Mouse (Mus musculus) heart, postnatal 0 days (tissue): ENCODE measurements around the gene Tardbp. TPM values are rescaled to one million over a fixed set of nuclear protein-coding genes. Genes with fewer than 3 reads are reported as not detected.
A peak's percentile ranks its signal among the peaks of the same experiment; 100 is the strongest.

ENCODE experiments used
- ATAC-seq: fragments of 200-750 bp; cut with Nextera tagmentation; 2 replicates; pipeline ENCODE4 v1.8.0; 2017; ENCODE audit warnings: low read depth, moderate number of reproducible peaks, moderate library complexity; ENCODE audit not compliant: insufficient read depth
- DNase-seq: peaks from one replicate; pipeline ENCODE4 v3.0.0-alpha.2; 2016; ENCODE audit warnings: low spot score
- H3K27ac ChIP-seq: fragments of 300-500 bp; sonication (generic); 2 replicates; pipeline ENCODE4 v1.5.1; 2014; ENCODE audit warnings: low read depth, mild to moderate bottlenecking
- H3K27me3 ChIP-seq: fragments of 300-500 bp; sonication (generic); 2 replicates; pipeline ENCODE4 v1.6.1; 2014; ENCODE audit warnings: low read length, mixed read lengths; ENCODE audit not compliant: control insufficient read depth, insufficient read depth
- H3K36me3 ChIP-seq: fragments of 300-500 bp; sonication (generic); replicated peaks from 2 replicates; pipeline ENCODE4 v1.6.1; 2014; ENCODE audit warnings: low read length, mixed read lengths; ENCODE audit not compliant: control insufficient read depth, insufficient read depth
- H3K4me1 ChIP-seq: fragments of 300-500 bp; sonication (generic); 2 replicates; pipeline ENCODE4 v1.6.1; 2014; ENCODE audit warnings: antibody characterized with exemption; ENCODE audit not compliant: control insufficient read depth, insufficient read depth
- H3K4me2 ChIP-seq: fragments of 300-500 bp; sonication (generic); 2 replicates; pipeline ENCODE4 v1.6.1; 2014; ENCODE audit warnings: low read depth, mild to moderate bottlenecking, low read length, moderate library complexity
- H3K4me3 ChIP-seq: fragments of 300-500 bp; sonication (generic); 2 replicates; pipeline ENCODE4 v1.5.1; 2014; ENCODE audit warnings: low read depth, low read length
- H3K9ac ChIP-seq: fragments of 300-500 bp; sonication (generic); replicated peaks from 2 replicates; pipeline ENCODE4 v1.6.1; 2014; ENCODE audit warnings: low read depth, low read length, mixed read lengths
- H3K9me3 ChIP-seq: fragments of 300-500 bp; sonication (generic); replicated peaks from 2 replicates; pipeline ENCODE4 v1.6.1; 2016; ENCODE audit warnings: low read length; ENCODE audit not compliant: control insufficient read depth
- CTCF ChIP-seq: IDR thresholded peaks from 2 replicates; pipeline ENCODE4 v1.5.1; 2016; ENCODE audit warnings: antibody characterized with exemption, control low read depth, low read depth
- EP300 ChIP-seq: IDR thresholded peaks from 2 replicates; pipeline ENCODE4 v1.6.1; 2016; ENCODE audit warnings: antibody characterized with exemption, low read depth
- WGBS: fragments of 180-500 bp; shearing (Covaris S2); extraction: QIAGEN DNeasy Blood & Tissue Kit; methylation state at CpG from one replicate; pipeline ENCODE4 v1.1.7; 2014; 5-methylcytosine and 5-hydroxymethylcytosine counted together
- polyA plus RNA-seq: library from polyadenylated mRNA; unstranded; fragments of >200 nt; fragmentation: Nextera tagmentation; extraction: Ambion mirVana; gene quantifications from 2 replicates; pipeline ENCODE4 v1.2.1, GENCODE M21; 2015
- total RNA-seq: library from RNA; depleted of rRNA; stranded (reverse); fragments of >200 nt; gene quantifications from 2 replicates; pipeline ENCODE4 v1.2.3, GENCODE M21; 2014; ENCODE audit warnings: low replicate concordance; rRNA removed

The Tardbp gene
- total RNA-seq, result 69.0 and 89.9 TPM in 2 replicates
- polyA plus RNA-seq, result 93.5 and 100 TPM in 2 replicates

GRCm38 (mm10) chr4:148626623-148627185 lies at the start of gene Tardbp:
Gene Tardbp, minus strand, starts transcription at chr4:148627019.
- TF ChIP-seq EP300 (peak; percentile 73; the same call in 1 of the 2 replicates), CTCF (peak; percentile 10; the same call in 1 of the 2 replicates)
- DNase-seq (peak; percentile 93), ATAC-seq (peak; percentile 96)
- Histone ChIP-seq H3K9ac (peak within 1 kb of the TSS; percentile 97), H3K9me3 (no peaks in the 10 kb centered on the region), H3K27ac (peak within 1 kb of the TSS; percentile 99), H3K4me2 (peak within 1 kb of the TSS; percentile 74), H3K36me3 (peaks cover 35% of the 10 kb centered on the region), H3K4me3 (peak within 1 kb of the TSS; percentile 91), H3K27me3 (no peaks in the 10 kb centered on the region), H3K4me1 (peaks cover 14% of the 10 kb centered on the region; the same call in 1 of the 2 replicates)
- WGBS, result under 1% methylated on average over 51 of the region's 51 CpGs

DNA sequence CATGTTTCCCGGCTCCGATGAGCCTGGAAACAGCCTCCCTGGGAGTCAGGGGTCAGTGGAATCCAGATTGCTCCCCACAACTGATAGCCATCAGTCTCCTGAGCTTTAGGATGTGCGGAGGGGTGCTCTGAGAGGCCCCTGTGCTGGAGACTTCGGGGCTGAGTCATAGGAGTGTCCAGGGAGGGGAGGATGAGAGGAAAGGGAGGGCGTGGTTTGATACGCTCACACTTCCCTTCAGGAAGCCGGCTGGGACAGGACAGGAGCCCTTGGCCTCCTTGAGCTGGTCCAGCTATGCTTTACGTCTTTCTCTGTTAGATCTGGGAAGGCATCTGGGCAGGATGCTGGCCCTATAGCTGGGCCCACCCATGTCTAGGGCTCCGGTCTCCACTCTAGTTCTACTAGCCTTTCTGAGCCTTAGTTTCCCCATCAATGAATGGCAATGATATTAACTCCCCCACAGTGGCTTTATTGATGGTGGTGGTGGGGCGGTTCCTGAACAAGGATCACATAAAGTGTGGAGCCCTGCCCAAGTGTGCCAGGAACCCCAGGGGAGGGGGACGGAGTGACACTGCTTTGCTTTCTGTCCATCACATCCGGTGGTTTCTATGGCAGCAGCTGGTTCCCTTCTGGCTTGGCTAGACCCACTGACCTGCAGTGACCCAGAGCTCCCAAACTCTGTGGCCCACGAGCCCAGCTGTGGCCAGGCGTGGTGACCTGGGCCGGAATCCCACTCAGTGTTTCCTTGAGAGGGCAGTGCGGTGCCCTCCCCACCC lies 49.6 kb upstream of the Tardbp start:
- peak; percentile 82 for DNase-seq
- Histone ChIP-seq H3K4me1 (peaks cover 9% of the 10 kb centered on the region; the same call in 1 of the 2 replicates), H3K9ac (no peak overlapping the region), H3K27me3 (no peaks in the 10 kb centered on the region), H3K27ac (peak overlapping the region; percentile 61), H3K4me2 (0 out of 2 replicates have a peak overlapping the region, but pooled peaks have one; percentile 10), H3K9me3 (no peaks in the 10 kb centered on the region), H3K36me3 (no peaks in the 10 kb centered on the region), H3K4me3 (no peak overlapping the region)
- 41% methylated on average over 16 of the region's 16 CpGs for WGBS
- 0 out of 2 replicates have a peak, but pooled peaks have one; percentile 28 for TF ChIP-seq EP300
- TF ChIP-seq CTCF, result no peak
- ATAC-seq, result peak; percentile 82

- TF ChIP-seq CTCF (no peak), EP300 (no peak)
- H3K4me3 ChIP-seq, result no peak overlapping the region
- H3K9me3 ChIP-seq, result no peaks in the 10 kb centered on the region
- ATAC-seq (no peak), DNase-seq (no peak)
- WGBS, result 47% methylated on average over 7 of the region's 7 CpGs
- H3K9ac ChIP-seq, result no peak overlapping the region; the same call in 1 of the 2 replicates
- no peak overlapping the region for H3K4me2 ChIP-seq
- H3K4me1 ChIP-seq, result peaks cover 9% of the 10 kb centered on the region; the same call in 1 of the 2 replicates
- no peaks in the 10 kb centered on the region for H3K27me3 ChIP-seq
- H3K36me3 ChIP-seq, result no peaks in the 10 kb centered on the region
- peak overlapping the region; percentile 61 for H3K27ac ChIP-seq
Measured at GRCm38 (mm10) chr4:148675043-148675442, 48.2 kb upstream of the Tardbp start.

- TF ChIP-seq EP300 (no peak), CTCF (no peak)
- Histone ChIP-seq H3K4me3 (no peak overlapping the region), H3K4me1 (peaks cover 16% of the 10 kb centered on the region), H3K9ac (no peak overlapping the region), H3K27me3 (no peaks in the 10 kb centered on the region), H3K27ac (no peak overlapping the region), H3K4me2 (peak overlapping the region; percentile 42), H3K9me3 (no peaks in the 10 kb centered on the region), H3K36me3 (no peaks in the 10 kb centered on the region)
- no peak for ATAC-seq
- no peak for DNase-seq
- WGBS, result 16% methylated on average over 16 of the region's 16 CpGs
Measured at GRCm38 (mm10) chr4:148671230-148671947, 44.6 kb upstream of the Tardbp start.

- Histone ChIP-seq H3K9me3 (no peaks in the 10 kb centered on the region), H3K4me1 (peaks cover 10% of the 10 kb centered on the region; the same call in 1 of the 2 replicates), H3K27me3 (no peaks in the 10 kb centered on the region), H3K9ac (peak overlapping the region; percentile 58), H3K27ac (peak overlapping the region; percentile 94), H3K4me2 (peak overlapping the region; percentile 48), H3K4me3 (peak overlapping the region; percentile 15), H3K36me3 (no peaks in the 10 kb centered on the region)
- peak; percentile 85 for DNase-seq
- TF ChIP-seq CTCF, result no peak
- TF ChIP-seq EP300, result peak; percentile 75; the same call in 1 of the 2 replicates
- peak; percentile 72 for ATAC-seq
- WGBS, result 35% methylated on average over 15 of the region's 15 CpGs
Measured at GRCm38 (mm10) chr4:148667006-148667755, 40.4 kb upstream of the Tardbp start.
